Mouse (Mus musculus): Measurements from ENCODE around the gene Aldh5a1.

- TF ChIP-seq POLR2A (IDR thresholded peaks at IDR 0.05; ENCODE audit: borderline replicate concordance, extremely low read depth, low read depth, low read length) (no peak), CTCF (IDR thresholded peaks at IDR 0.05; ENCODE audit: insufficient read depth, low read length) (peak; percentile 75)
These were observed 1.2 kb upstream of the Aldh5a1 start for GRCm38 (mm10) chr13:24938683-24939082.
